Mouse (Mus musculus) liver, embryonic 16.5 days (tissue): ENCODE data around the gene Opcml. TPM values are rescaled to one million over a fixed set of nuclear protein-coding genes. Genes with fewer than 3 reads are reported as not detected.

ENCODE experiments used
- ATAC-seq: fragments of 200-750 bp; cut with Nextera tagmentation; 2 replicates; pipeline ENCODE4 v1.8.0; 2017; ENCODE audit warnings: low read depth, mild to moderate bottlenecking, moderate number of reproducible peaks, moderate library complexity
- H3K27ac ChIP-seq: fragments of 300-500 bp; sonication (generic); 2 replicates; pipeline ENCODE4 v1.5.1; 2014; ENCODE audit warnings: mild to moderate bottlenecking, low read length
- H3K27me3 ChIP-seq: fragments of 300-500 bp; sonication (generic); 2 replicates; pipeline ENCODE4 v1.6.1; 2014; ENCODE audit warnings: low read depth, low read length, mixed read lengths; ENCODE audit not compliant: control insufficient read depth, insufficient read depth
- H3K36me3 ChIP-seq: fragments of 300-500 bp; sonication (generic); 2 replicates; pipeline ENCODE4 v1.6.1; 2014; ENCODE audit warnings: mild to moderate bottlenecking; ENCODE audit not compliant: control insufficient read depth, insufficient read depth
- H3K4me1 ChIP-seq: fragments of 300-500 bp; sonication (generic); 2 replicates; pipeline ENCODE4 v1.6.1; 2014; ENCODE audit warnings: low read depth, low read length, mixed read lengths; ENCODE audit not compliant: control insufficient read depth
- H3K4me2 ChIP-seq: fragments of 300-500 bp; sonication (generic); 2 replicates; pipeline ENCODE4 v1.6.1; 2014; ENCODE audit warnings: low read depth, low read length, mixed read lengths
- H3K4me3 ChIP-seq: fragments of 300-500 bp; sonication (generic); 2 replicates; pipeline ENCODE4 v1.5.1; 2014; ENCODE audit warnings: low read depth, mild to moderate bottlenecking, low read length
- H3K9ac ChIP-seq: fragments of 300-500 bp; sonication (generic); 2 replicates; pipeline ENCODE4 v1.6.1; 2014; ENCODE audit warnings: low read depth, low read length
- H3K9me3 ChIP-seq: fragments of 300-500 bp; sonication (generic); replicated peaks from 2 replicates; pipeline ENCODE4 v1.6.1; 2016; ENCODE audit warnings: low read length; ENCODE audit not compliant: control insufficient read depth
- WGBS: fragments of 180-500 bp; shearing (Covaris S2); extraction: QIAGEN DNeasy Blood & Tissue Kit; methylation state at CpG from one replicate; pipeline ENCODE4 v1.1.7; 2014; ENCODE audit not compliant: insufficient replicate concordance; 5-methylcytosine and 5-hydroxymethylcytosine counted together
- polyA plus RNA-seq: library from polyadenylated mRNA; unstranded; fragments of >200 nt; fragmentation: Nextera tagmentation; extraction: Ambion mirVana; gene quantifications from 2 replicates; pipeline ENCODE4 v1.2.1, GENCODE M21; 2015

The Opcml gene
- polyA plus RNA-seq, 1 experiment from 2014 or later, result 0.26 TPM

DNA sequence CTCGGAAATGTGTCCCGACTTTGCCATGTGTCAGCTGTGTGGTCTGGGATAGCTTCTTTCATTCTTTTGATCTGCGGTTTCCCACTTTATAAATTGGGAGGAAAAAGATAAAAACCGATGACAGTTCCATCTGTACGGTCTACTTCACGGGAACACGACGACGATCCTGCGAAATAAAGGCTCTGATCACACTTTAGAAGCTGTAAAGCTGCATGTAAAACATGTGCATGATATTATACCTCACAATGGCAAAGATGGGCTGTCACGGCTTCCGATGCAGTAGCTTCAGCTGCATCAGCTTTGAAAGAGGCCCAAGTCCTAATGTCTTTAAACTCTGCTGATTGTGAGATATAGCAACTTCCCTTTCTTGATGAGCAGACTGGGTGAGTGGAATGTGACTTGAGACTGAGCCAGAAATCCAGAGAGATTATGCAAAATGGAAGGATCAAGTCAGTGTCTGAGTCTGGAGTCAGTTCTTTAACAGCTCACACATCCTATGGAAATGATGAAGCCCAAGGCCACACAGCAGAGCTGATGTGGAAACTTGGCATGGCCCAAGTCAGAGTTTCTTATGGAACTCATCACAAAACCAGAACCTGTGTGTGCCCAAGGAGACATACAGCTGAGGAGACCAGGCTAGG is 349.5 kb downstream of the Opcml start:
- Histone ChIP-seq H3K4me3 (no peak overlapping the region), H3K36me3 (no peaks in the 10 kb centered on the region), H3K4me1 (no peaks in the 10 kb centered on the region), H3K9ac (no peak overlapping the region), H3K4me2 (no peak overlapping the region), H3K9me3 (no peaks in the 10 kb centered on the region), H3K27ac (no peak overlapping the region), H3K27me3 (no peaks in the 10 kb centered on the region)
- ATAC-seq, result no peak
- 74% methylated on average over 12 of the region's 12 CpGs for whole genome bisulfite sequencing

DNA sequence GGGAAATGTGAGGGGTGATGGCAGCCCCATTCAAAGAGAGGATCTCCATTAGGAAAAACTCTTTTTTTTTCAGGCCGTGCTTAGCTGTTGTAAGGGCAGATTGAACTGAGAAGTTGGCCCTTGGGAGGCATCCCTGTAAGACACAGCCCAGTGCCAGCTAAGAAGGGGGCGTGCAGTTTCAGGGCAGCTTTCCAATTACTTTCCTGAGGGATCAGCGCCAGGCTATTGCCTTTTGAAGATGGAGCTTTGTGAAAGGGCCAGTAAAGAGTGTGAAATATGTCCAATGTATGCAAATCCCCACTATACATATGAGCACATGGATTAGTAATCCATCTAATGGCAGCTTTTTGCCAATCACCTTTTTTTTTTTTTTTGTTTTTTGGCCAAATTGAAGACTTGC is 358.9 kb downstream of the Opcml start:
- Histone ChIP-seq H3K9ac (no peak overlapping the region), H3K4me1 (no peaks in the 10 kb centered on the region), H3K27ac (no peak overlapping the region), H3K9me3 (no peaks in the 10 kb centered on the region), H3K27me3 (no peaks in the 10 kb centered on the region), H3K36me3 (no peaks in the 10 kb centered on the region), H3K4me3 (no peak overlapping the region), H3K4me2 (no peak overlapping the region)
- ATAC-seq, result no peak
- 55% methylated on average over 3 of the region's 3 CpGs for WGBS

DNA sequence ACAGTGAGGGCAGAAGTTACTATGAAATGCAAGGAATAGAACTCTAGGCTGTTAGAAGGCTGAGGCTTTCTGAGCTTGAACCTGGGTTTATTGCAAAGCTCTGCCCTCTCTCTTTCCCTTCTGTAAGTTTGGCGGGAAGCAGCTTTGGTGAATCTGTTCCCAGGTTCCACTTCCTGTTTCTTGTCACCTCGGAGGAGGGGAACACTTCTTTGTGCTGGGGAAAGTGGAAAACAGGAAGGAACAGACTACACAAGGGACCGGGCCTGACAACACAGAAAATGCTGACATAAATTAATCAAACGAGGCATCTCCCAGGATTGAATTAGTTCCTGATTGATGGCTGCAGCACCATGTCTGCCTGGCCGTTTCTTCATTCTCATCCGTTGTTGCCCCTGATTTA is 363.2 kb downstream of the Opcml start:
- Histone ChIP-seq H3K27ac (no peak overlapping the region), H3K9ac (no peak overlapping the region), H3K4me3 (no peak overlapping the region), H3K4me1 (no peaks in the 10 kb centered on the region), H3K9me3 (no peaks in the 10 kb centered on the region), H3K4me2 (no peak overlapping the region), H3K36me3 (no peaks in the 10 kb centered on the region), H3K27me3 (no peaks in the 10 kb centered on the region)
- 14% methylated on average over 6 of the region's 6 CpGs for WGBS
- ATAC-seq, result no peak

DNA sequence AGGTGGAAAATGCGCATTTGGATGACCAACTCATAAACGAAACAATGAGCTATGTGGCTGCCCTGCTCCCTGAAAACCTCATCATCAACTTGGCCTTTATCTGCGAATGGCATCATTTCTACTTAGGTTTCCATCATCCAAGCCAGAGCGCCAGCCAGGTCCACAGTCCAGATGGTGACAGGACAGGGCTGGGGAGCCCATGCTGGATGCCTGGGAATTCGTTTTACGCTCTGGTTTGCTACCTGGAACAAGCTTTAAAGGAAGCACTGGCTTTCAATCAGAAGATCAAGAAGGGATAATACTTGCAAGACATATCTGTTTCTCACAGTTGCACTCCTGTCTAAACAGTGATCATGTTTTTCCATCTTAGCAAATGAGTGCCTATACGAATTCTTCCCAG is 366.5 kb downstream of the Opcml start:
- no peak for ATAC-seq

DNA sequence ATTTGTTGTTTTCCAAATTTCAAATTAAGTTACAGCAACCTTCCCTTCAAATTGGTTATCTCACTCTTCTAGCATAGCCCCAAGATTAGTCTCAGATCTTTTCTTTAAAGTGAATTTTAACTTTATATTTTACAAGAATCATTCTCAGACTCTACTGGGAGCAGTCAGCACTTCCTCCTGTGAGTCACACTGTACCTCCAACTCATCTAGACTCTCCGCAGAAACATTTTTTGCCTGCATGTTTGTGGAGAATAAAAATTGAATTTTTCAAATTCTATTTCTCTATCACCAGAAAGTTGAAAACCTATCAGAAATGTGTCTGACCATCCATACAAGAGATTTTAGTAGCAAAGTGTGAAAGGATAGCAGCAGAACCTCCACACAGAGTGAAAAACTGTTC is 370.4 kb downstream of the Opcml start:
- ATAC-seq, result no peak
- H3K9me3 ChIP-seq, result no peaks in the 10 kb centered on the region
- H3K4me2 ChIP-seq, result no peak overlapping the region
- no peak overlapping the region for H3K27ac ChIP-seq
- no peaks in the 10 kb centered on the region for H3K4me1 ChIP-seq
- no peak overlapping the region for H3K9ac ChIP-seq
- H3K27me3 ChIP-seq, result no peaks in the 10 kb centered on the region
- H3K36me3 ChIP-seq, result no peaks in the 10 kb centered on the region
- no peak overlapping the region for H3K4me3 ChIP-seq
- WGBS, result 68% methylated on average over 1 of the region's 1 CpGs

More for the DNA sequence above, 366.5 kb downstream of the Opcml start:
- Histone ChIP-seq H3K4me2 (no peak overlapping the region), H3K27me3 (no peaks in the 10 kb centered on the region), H3K9ac (no peak overlapping the region), H3K4me1 (no peaks in the 10 kb centered on the region), H3K9me3 (no peaks in the 10 kb centered on the region), H3K4me3 (no peak overlapping the region), H3K36me3 (no peaks in the 10 kb centered on the region), H3K27ac (no peak overlapping the region)
- 54% methylated on average over 7 of the region's 7 CpGs for WGBS

DNA sequence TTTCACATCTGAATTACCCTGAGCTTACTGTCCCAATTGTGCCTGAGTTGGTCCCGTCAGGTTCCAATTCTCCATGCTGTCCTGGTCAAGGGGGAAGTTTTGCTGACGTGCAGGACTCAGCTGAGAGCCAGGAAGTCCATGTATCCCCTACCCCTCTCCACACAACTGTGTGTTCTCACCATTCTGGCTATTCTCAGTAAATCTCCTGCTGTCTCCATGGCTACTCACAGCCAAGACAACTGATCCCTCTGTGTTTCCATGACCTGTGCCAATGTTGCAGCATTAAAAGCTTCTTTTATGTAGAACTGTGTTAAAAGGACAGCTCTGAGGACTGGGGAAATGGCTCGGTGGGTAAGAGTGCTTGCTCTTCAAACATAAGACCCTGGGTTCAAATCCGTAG is 373.4 kb downstream of the Opcml start:
- WGBS, result 49% methylated on average over 4 of the region's 4 CpGs
- no peak for ATAC-seq

GRCm38 (mm10) chr9:28171890-28172289 is 381.3 kb downstream of the Opcml start:
- H3K4me3 ChIP-seq, result no peak overlapping the region
- WGBS, result 3% methylated on average over 6 of the region's 6 CpGs
- no peak overlapping the region for H3K9ac ChIP-seq
- H3K9me3 ChIP-seq, result no peaks in the 10 kb centered on the region
- H3K27ac ChIP-seq, result no peak overlapping the region
- no peak overlapping the region for H3K4me2 ChIP-seq
- H3K4me1 ChIP-seq, result no peaks in the 10 kb centered on the region
- no peaks in the 10 kb centered on the region for H3K36me3 ChIP-seq
- H3K27me3 ChIP-seq, result no peaks in the 10 kb centered on the region
- ATAC-seq, result no peak

More for the DNA sequence above, 373.4 kb downstream of the Opcml start:
- H3K4me2 ChIP-seq, result no peak overlapping the region
- H3K27me3 ChIP-seq, result no peaks in the 10 kb centered on the region
- H3K9me3 ChIP-seq, result no peaks in the 10 kb centered on the region
- no peaks in the 10 kb centered on the region for H3K36me3 ChIP-seq
- no peak overlapping the region for H3K4me3 ChIP-seq
- no peak overlapping the region for H3K9ac ChIP-seq
- H3K27ac ChIP-seq, result no peak overlapping the region
- H3K4me1 ChIP-seq, result no peaks in the 10 kb centered on the region

DNA sequence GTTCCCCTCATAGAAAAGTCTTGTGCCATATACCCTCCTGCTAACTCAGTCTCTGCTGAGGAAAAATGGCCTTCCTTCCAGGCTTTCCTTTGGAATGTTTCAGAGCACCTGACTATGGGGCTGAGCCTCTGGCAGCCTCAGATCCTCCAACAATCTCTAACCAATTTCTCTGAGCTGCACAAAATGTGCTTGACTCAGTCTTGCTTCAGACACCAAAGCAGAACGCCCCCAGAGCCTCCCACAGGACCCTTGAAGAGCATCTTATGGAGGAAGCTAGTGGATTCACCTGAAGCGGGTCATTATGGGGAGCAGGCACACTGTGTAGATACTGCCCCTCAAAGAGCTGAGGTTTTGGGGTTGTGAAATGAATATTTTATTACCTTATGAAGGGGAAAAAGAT is 386.5 kb downstream of the Opcml start:
- Histone ChIP-seq H3K27ac (no peak overlapping the region), H3K4me3 (no peak overlapping the region), H3K9me3 (no peaks in the 10 kb centered on the region), H3K4me1 (no peaks in the 10 kb centered on the region), H3K4me2 (no peak overlapping the region), H3K36me3 (no peaks in the 10 kb centered on the region), H3K9ac (no peak overlapping the region), H3K27me3 (no peaks in the 10 kb centered on the region)
- no peak for ATAC-seq
- 62% methylated on average over 2 of the region's 2 CpGs for WGBS

DNA sequence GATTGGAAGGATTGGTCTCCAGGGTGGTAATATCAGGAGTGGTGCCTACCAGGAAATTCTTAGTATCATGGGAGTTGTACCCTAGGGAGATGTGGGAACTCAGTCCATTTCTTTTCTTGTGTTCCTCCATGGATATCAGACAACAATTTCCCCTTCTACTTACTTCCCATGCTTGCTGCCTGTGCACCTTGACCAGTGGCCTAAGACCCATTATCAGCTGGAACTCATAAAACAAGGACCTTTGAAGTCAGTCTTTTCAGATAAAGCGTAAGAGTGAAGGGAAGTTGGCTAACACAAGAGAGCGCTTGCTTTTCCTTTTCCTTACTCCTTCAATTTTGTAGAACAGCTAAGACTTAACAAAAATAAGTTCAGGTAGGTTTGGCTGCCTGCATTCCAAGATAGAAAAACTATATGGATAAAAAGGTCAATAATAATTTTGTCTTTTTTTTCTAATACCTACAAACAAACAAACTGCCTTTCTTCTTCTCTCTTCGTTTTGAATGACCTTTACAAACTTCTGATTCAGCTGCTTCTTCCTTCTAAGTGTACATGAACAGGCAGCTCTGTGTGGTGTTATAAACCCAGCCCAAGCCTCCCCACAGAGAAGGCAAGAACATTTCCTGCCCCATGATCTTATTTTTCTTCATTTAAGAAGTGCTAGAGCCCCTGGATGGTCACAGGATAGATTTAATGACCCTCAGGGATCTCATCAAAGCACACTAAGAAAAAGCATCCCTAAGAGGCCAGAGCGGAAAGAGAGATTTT is 387.7 kb downstream of the Opcml start:
- ATAC-seq, result no peak
- H3K9me3 ChIP-seq, result no peaks in the 10 kb centered on the region
- no peak overlapping the region for H3K27ac ChIP-seq
- H3K4me3 ChIP-seq, result no peak overlapping the region
- H3K9ac ChIP-seq, result no peak overlapping the region
- H3K4me2 ChIP-seq, result no peak overlapping the region
- no peaks in the 10 kb centered on the region for H3K27me3 ChIP-seq
- WGBS, result 52% methylated on average over 4 of the region's 4 CpGs
- H3K36me3 ChIP-seq, result no peaks in the 10 kb centered on the region
- H3K4me1 ChIP-seq, result no peaks in the 10 kb centered on the region
